In the genomic region with DNA sequence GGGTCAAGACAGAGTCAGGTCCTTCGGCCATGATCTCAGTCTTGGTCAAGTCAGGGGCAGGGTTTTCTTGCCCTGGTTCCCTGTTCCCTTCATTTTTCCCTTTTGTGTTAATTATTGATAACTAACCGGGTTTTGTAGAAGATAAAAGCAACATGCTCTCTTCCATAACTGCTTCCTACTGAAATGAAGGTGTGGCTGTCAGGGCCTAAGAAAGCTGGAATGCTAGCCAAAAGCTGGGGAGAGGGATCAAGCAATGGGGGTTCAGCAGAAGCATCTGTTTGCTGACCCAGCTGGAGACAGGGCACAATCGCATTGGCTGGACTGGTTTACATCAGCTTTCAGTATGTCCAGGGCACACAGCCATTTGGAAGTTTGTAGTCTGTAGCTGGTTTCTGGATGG, we compare ENCODE assay signal across 27 mouse cellular contexts. TPM values are rescaled to one million over a fixed set of nuclear protein-coding genes. Genes with fewer than 3 reads are reported as not detected.
"Had no signal": no experiment of that assay in that cellular context is flagged by ENCODE, and none has a peak within 500 bp of the region (broad histone marks: within the 10 kb centered on the region; RNA-seq: fewer than 3 reads in every experiment).

No protein-coding gene starts in this region.

- H3K36me3 ChIP-seq: midbrain, embryonic 10.5 days; midbrain, embryonic 12.5 days; neural tube, embryonic 12.5 days had no signal

- H3K4me2 ChIP-seq: lung, embryonic 14.5 days; midbrain, embryonic 12.5 days; neural tube, embryonic 12.5 days had no signal

- H3K4me1 ChIP-seq: midbrain, embryonic 10.5 days; midbrain, embryonic 12.5 days; neural tube, embryonic 12.5 days had no signal

- H3K4me3 ChIP-seq: midbrain, embryonic 10.5 days; midbrain, embryonic 12.5 days; neural tube, embryonic 12.5 days had no signal

- ATAC-seq: midbrain, embryonic 16.5 days had no signal

- DNase-seq: lung, adult 18-20 months; lung, embryonic 14.5 days; lung, postnatal 10 days; lung, postnatal 4 days; midbrain, embryonic 14.5 days; retina, postnatal 1 day; right cerebral cortex, adult 18-20 months; right cerebral cortex, postnatal 25 days; right cerebral cortex, postnatal 4 days; spleen, adult 18-20 months; thymus, adult 18-20 months; thymus, postnatal 14 days; thymus, postnatal 36 days had no signal

- H3K27me3 ChIP-seq: midbrain, embryonic 12.5 days; neural tube, embryonic 12.5 days had no signal

- H3K9ac ChIP-seq: lung, embryonic 14.5 days; midbrain, embryonic 12.5 days; neural tube, embryonic 12.5 days had no signal

- H3K27ac ChIP-seq: midbrain, embryonic 10.5 days; midbrain, embryonic 12.5 days; neural tube, embryonic 12.5 days had no signal

RNA-seq across cellular contexts. Expression of a gene that starts 22.5 kb away (rescaled TPM):
- total RNA-seq: megakaryocyte, adult 5-6 weeks; megakaryocyte-erythroid progenitor cell, adult 5-6 weeks; neutrophil, adult 5-6 weeks had no signal
- polyA plus RNA-seq: liver, embryonic 16.5 days; lung, embryonic 14.5 days; lung, embryonic 16.5 days; midbrain, embryonic 10.5 days; midbrain, embryonic 12.5 days; midbrain, embryonic 14.5 days; midbrain, embryonic 16.5 days; neural tube, embryonic 12.5 days; neural tube, embryonic 14.5 days; small intestine, adult 2 months; stomach, embryonic 14.5 days; stomach, embryonic 16.5 days; thymus, postnatal 0 days had no signal
